Mouse (Mus musculus): ENCODE results near the gene Dlat.

- TF ChIP-seq GATA1 (IDR thresholded peaks at IDR 0.05; ENCODE audit: borderline replicate concordance, low read length) = no peak
- TF ChIP-seq FLI1 (IDR thresholded peaks at IDR 0.05; ENCODE audit: low read length) = no peak
Measured at GRCm38 (mm10) chr9:50603998-50604324, 55.6 kb downstream of the Dlat start.

Data from megakaryocyte, embryonic 14.5 days (primary cell).